Mouse (Mus musculus) right cerebral cortex, postnatal 10 days (tissue): ENCODE results near the gene Txndc5.

Experiments used
- DNase-seq, 2 experiments: peaks; one replicate each; pipeline ENCODE4 v3.0.0; 2021; ENCODE audit warnings: low spot score in 2 of 2

Txndc5 gene

DNA sequence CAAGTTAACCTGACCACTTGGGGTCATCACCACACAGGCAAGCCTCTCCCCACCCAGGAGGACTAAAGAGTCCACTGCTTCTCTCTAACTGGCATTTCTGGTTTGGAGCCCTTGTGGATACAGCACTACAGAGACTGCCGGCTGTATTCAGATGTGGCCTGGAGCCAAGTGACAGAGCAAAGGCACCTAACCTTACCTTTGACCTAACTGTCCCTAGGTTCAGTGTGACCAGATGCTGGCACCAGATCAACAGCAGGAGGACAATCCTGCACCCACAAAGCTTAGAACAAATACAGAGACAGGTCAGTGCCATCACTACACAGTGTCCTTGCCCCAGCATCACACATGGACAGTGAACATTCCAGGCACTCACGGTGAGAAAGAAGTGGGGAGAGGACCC lies 2.5 kb downstream of the Txndc5 start:
- no peak for DNase-seq

DNA sequence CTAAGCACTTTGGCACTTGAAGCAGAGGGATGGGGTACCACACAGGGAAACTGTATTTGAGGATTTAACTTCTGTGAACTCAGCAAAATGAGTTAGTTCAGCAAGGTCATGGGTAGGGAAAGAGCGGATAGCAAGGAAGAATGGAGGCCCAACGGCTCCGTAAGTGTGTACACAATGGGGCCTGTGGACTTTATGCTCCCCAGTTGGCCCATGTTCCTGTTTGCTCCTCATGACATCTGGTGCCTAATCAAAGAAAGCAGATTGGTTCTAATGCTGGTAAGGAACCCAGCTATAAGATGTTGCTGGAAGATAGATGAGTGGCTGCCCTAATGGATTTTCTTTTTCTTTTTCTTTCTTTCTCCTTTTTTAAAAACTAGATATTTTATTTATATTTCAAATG lies 3.4 kb downstream of the Txndc5 start:
- DNase-seq, result no peak

DNA sequence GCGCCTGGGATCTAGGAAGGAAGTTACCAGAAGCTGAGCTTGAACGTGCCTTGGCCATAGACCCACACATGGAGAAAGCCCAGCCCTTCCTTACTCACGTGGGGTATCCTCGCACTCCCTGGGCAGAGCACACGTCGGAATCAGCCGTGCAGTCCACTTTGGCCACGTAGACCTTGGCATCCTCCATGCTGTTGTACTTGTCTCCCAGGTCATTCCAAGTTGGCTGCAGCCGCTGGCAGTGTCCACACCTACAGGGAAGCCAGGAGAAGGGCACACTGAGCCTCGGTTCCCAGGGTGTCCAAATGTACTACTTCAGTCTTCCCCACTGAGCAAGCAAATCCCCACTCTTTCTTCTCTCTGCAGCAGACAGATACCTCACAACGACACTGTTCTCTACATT lies 5.4 kb downstream of the Txndc5 start:
- no peak for DNase-seq

DNA sequence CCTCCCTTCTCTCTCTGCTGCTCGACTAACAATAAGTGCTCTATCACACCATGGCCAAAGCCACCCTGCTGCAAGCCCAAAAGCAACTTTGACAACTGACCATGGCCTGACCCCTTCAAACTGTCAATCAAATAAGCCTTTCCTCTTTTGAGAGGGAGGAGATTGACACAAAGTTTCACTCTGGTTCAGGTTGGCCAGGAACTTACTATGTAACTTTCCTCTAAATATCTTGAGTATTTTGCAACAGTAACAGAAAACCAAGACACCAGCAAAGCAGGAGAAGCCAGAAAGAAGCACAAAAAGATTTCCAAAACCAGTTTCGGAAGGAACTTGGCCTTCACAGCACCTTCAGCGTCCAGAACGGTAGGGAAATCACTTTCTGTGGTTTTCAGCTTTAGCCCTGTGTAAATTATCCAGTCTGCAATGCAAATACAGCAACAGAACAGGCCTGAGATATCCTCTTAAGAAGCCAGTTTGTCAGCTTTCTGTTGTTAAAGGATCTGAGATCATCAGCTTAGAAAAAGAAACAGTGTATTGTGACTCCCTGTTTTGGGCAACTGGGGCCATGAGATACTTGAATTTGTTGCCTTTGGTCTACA lies 6.5 kb downstream of the Txndc5 start:
- no peak for DNase-seq

DNA sequence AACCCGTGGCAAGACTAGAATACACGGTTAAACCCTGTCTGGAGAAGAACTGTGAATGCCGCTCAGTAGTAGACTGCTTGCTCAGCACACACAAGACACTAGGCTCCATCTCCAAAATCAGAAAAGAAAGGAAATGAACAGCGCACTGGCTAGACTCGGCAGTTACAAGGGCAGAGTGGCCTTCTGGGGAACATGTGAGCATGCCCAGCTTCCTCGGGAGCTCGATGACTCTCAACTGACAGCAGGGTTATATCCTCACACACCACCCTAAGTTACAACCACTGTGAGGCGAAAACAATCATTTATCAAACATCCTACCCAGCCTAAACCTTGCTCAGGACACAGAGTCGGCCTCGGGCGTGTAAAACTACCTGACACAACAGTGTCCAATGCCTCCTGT lies 8.3 kb downstream of the Txndc5 start:
- DNase-seq, result no peak

DNA sequence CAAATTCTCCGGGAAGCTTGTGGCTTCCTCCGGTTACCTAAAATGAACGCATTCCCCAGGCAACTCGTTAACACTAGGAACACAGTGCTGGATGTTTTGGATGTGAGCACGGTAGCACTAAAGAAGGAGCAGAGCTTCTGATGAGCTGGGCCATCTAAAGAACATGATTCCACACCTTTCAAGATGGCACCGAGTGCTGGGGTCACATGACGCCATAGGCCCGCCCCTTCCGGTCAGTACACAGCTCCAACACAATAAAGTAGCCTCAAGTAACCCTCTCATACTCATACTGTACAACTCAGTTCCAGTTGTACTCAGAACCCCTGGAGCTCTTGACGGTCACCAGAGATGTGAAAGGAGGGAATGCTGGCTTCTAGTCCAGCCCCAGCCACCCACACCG lies 12.0 kb downstream of the Txndc5 start:
- DNase-seq, result no peak

DNA sequence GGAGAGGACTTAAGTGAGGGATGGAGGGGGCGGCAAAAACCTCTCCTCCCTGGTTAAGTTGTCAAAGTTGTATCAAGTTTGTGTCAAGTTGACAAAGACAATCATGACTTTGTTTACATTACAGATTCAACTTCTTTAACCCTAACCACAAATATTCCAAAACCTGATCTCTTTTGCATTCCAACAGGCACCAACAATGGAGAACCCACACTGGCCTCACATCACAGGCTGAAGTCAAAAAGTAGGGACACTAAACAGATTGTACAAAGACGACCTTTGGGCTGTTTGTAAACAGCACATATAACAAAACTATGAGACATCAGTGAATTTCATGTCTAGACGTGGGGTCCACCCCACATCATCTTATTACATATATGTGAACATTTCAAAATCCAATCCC lies 12.8 kb downstream of the Txndc5 start:
- DNase-seq, result no peak

DNA sequence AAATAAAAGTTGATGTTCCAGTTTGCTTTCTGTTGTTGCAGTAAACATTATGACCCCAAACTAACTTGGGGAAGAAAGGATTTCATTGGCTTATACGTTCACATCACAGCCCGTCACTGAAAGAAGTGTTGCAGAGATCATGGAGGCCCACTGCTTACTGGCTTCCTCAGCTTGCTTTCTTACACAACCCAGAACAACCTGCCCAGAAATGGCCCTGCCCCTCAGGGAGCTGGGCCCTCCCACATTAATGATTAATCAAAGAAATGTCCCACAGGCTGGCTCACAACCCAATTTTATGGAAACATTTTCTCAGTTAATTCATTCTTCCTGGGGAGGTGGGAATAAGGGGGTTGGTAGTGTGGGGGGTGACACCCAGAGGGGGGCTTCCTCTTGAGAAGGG lies 13.2 kb downstream of the Txndc5 start:
- DNase-seq, result no peak

DNA sequence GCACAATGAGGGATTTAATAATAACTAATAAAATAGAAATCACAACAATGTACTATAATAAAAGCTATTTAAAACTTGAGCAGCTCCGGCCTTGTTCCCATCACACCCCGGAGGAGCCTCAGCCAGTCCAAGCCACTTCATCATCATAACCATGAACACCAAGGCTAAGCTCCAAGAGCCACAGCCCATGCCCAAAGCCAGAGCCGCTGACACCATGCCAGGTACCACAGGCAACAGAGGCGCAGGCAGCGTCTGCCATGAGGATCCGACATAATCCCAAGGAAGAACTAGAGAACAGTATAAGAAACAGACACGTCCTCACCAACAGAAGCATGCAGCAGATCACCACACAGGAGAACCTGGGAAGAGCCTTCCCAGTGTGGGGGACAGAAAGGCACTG lies 14.7 kb downstream of the Txndc5 start:
- DNase-seq, result no peak

DNA sequence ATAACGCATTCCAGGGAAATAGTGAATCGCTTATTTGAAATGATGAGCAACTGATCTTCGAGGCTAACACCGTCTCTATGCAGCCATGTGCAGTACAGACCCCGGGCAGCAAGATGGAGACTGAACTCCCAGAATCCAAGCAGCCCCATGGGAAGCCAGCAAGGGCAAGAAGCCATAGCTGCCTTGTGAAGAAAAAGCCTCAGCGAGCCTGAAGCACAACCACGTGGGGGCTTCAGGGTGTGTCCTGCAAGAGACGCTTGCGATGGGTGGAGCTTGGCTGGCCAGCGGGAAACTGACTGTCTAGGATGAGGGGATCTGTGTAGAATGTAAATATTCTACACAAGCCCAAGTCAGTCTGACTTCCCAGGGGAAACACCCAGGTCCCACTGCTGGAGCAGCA lies 16.6 kb downstream of the Txndc5 start:
- no peak for DNase-seq

DNA sequence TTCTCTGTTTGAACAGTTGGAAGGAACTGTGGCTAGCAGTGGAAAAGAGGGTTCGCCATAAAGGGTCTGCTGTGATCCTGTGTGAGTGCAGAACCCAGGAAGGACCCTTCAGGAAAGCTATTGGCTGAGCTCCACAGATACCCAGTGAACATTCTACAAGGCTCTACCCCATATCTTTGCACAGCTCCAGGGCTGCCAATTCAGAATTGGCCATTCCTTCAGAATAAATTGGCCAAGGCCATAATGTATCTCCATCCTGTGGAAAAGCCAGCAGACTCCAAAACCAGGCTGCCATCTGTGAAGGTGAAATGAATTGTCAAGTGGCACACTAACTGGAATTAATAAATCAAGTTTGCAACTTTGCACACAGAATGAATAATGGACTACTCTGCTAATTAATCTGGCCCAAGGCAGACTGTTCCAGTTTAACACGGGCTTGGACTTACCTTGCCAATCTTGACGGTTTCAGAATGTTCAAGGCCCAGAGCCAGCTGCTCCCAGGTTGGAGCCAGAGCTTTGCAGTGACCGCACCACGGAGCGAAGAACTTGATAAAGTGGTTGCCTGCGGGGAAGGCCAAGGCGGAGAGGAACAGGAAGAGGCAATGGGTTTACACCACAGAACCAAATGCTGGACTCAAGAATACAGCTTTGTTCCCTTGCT lies 18.8 kb downstream of the Txndc5 start:
- DNase-seq, result no peak

DNA sequence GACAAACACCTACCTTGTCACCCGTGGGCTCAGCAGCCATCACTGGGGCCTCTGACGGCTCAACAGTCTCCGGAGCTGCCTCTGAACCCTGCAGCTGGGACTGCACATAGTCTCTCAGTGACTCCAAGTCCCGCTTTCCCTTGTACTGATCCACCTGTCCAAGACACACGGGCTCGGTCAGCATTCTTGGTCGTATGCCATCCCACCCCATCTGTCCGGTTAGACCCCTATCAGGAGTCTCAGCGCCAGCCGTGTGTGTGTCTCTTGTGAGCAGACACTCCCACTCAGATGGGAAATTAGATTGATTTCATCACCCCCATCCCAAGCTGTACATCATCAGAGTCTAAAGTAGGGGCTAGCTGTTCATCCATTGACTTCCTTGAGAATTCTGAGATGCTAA lies 21.7 kb downstream of the Txndc5 start:
- DNase-seq, result no peak

DNA sequence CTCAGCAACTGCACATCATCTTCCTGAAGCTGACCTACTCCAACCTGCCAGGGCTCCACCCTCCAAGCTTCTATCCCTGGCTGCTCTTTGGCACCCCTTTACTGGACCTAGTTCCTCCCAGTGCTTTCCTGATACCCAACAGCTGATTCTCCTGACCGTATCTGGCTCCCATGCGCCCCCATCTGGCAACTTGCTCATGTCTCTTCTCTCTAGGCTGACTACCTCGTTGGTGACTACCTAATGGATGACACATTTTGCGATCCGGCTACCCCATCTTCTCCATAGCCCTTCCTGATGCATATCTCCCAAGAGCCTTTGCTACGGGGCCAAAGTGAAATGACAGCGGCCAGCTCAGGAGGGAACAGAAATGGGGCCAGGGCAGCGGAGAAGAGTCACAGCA lies 22.3 kb downstream of the Txndc5 start:
- peak; percentile 37 to 53 for DNase-seq

DNA sequence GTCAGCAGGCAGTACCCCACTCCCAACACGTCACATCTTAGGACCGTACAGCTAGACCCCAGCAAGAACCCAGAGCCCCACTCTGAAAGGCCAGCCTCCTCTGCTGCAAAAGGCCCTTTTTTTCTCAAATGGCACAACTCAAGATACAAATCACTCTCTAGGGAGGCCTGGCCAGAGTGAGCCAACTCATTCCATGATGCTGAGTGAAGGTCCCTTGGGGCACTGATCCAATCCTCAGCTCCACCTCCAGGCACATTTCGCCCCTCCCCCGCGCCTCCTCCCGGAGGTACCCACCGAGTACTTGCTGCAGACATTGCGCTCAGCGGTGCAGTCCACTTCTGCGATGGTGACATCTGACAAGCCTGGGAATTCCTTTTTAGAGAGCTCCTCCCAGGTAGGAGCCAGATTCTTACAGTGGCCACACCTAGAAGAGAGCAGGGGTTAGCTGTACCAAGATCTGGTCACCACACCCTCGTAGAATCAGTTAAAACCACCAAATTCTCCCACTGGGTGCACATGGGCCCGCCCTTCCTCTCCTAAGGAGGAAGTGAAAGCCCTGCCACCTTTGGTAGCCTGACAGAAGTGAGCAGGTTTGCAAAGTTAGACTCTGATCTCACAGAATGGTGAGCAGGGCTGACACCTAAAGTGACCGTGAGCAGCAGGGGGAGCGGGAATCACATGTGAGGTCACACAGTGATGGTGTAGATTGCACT lies 25.3 kb downstream of the Txndc5 start:
- peak in 1 of 2 experiments; percentile 35 for DNase-seq

DNA sequence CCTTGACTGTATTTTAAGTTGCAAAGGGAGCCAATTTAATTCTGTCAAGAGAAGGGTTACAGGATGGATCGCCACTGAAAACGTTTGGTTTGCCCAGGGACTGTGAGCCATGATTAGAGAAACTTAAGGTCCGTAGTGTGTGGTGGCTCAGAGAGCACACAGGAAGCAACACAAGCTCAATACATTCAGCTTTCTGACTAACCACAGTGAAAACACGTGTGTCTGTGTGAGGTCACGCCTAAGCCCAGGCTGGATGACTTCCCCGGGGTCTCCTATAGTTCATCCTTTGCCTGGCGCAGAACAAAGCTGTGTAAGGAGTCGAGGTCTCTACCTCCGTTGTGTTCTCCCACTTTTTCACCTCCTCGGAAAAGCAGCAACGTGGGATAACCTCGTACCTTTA lies 27.3 kb downstream of the Txndc5 start:
- no peak for DNase-seq

DNA sequence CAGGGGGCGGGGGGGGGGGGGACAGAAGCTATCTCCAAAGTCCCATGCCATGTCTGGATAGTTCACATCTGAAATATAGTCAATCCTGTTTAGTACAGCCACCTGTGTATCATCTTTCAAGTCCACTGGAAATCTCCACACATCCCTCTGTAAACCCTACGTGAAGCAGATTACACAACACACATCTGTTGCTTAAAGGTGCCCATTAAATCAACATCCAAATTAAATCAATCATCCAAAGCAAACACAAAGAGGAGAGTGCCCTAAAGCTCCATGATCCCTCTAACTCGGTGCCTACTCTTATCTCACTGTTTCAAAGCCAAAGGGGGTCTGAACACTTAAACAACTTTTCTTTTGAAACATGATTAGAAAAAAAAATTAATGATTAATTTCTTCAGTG lies 31.9 kb downstream of the Txndc5 start:
- no peak for DNase-seq

DNA sequence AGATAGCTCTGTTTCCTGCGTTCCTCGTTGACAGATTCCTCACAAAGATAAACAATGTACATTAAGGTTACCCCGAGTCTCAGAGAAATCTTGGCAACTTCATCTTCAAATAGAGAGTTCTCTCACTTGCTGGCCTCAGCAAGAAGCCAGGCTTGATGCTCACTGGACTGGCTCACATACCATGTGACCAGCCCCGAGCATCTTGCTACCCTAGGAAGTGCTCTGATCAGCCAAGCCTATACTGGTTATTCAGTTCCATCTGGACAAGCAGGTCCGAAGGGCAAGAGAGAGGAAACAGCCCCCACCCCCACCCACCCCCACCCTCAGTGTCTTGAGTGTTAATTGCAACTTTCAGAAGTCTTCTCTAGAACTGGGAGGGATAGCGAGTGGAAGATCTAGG lies 41.9 kb downstream of the Txndc5 start:
- DNase-seq, result no peak

DNA sequence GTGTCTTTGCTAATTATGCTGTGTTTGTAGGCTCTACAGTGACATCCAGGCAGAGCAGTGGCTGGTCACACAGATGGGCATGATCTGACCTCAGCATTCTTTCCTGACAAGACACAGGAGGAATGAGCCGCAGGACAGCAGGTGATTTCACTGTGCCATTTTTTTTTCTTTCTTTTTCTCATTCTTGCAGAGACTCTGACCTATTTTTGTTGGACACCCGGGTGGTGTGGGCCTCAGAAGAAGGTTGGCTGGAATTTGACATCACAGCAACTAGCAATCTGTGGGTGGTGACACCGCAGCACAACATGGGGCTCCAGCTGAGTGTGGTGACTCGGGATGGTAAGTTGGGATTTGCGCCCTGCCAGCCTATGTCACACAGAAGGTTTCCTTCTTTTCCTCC lies 43.9 kb downstream of the Txndc5 start:
- DNase-seq, result no peak

DNA sequence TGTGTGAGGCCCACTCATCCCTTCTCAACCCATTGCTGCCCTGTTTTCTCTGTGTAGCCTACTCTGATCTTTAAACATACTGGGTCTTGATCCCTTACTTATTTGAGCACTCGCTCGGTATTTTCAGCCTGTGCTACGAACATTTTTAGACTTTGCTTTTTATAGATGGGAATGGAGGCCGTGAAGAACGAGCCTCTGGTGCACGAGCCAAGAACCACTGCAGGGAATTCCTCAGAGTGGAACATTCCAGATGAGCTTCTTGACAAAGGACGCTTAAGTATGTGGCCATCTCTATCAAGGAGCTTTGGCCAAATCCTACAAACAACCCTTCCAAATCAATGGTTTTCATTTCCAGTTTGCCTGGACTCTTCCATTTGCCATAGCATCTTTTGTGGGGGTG lies 47.6 kb downstream of the Txndc5 start:
- DNase-seq, result peak in 1 of 2 experiments; percentile 40

DNA sequence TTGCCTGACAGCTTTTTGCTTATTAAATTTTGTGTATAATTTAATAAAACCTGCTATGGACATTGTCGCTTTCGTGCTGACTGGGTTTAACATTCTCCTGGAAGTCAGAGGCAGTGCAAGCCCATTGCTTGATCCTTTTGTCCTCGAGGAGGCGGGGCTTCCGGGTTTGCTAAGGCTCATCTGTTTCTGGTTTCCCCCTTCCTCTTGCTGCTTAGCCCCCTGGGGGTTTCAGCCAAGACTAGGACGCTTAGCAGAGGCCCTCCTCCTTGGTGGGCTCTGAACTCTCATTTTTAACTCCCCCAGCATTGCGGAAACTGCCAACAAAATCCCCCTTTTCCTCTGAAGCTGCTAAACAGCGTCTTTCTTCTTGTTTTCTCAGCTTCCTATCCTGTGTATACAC lies 51.7 kb downstream of the Txndc5 start:
- no peak for DNase-seq

DNA sequence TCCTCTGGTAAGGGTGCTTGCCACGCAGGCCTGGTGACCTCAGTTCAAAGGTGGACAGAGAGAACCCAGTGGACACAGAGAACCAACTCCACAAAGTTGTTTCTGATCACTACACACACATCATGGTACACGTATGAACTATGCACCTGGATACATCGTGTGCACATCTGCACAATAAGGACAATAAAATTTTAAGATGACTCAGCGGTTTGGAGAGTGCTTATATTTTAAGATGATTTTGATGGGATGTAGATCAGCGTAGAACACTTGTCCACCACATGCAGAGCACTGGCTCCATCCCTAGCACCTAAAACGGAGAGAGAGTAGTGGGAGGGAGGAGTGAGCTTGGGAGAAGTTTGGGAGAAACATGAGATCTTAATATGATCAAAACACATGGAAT lies 55.1 kb downstream of the Txndc5 start:
- no peak for DNase-seq

DNA sequence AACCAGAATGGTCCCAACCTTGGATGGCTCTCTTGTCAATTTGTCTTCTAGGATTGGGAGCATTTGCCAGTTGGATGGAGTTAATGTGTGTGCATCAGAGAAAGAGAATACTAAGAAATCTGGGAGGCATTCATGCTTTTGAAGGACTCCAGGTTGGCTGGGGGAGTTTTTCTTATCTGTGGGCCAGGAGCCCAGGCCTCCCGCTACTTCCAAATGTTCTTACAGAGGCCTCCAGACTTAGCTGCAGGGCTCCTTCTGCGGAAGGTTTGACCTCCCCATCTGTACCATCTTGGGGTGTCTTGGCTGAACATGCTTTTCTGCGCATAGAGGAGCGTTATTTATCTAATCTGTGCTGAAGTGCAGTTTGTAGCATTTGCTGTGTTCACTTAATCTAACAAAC lies 56.0 kb downstream of the Txndc5 start:
- peak in 1 of 2 experiments; percentile 42 for DNase-seq

DNA sequence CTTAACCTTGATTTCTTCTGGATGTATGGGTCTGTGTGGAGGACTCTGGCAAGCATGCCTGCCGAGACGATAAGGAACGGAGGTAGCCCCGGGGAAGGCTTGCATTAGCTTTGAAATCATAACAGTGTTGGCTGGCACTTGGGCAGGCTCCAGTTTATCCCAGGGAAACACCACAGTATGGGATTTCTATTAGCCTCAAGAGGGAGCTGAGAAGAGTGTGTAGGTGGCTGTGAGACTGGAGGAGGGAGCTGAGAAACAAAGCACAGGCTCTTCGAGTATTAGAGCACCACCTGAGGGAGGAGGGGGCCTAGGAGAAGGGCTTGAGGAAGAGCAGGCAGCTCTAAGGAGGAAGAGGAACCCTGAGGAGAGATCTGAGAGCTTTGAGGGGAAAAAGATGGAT lies 57.7 kb downstream of the Txndc5 start:
- no peak for DNase-seq
